In genomic region chr6:30510291-30510690, GRCm38 (mm10) we compare ENCODE assay signal across 8 mouse cellular contexts. TPM values are rescaled to one million over a fixed set of nuclear protein-coding genes. Genes with fewer than 3 reads are reported as not detected.
A peak's percentile ranks its signal among the peaks of the same experiment; 100 is the strongest.
DNase-seq lines count a peak whose midpoint lies in the region; ATAC-seq lines count a peak whose summit lies in the region.

No protein-coding gene starts in this region.

- 67% methylated on average over 5 of the region's 5 CpGs for WGBS in embryonic facial prominence, embryonic 15.5 days
- WGBS in hindbrain, embryonic 15.5 days: 63% methylated on average over 5 of the region's 5 CpGs
- 55% methylated on average over 5 of the region's 5 CpGs for WGBS in midbrain, embryonic 11.5 days

- H3K36me3 ChIP-seq in embryonic facial prominence, embryonic 15.5 days: peaks cover 9% of the 10 kb centered on the region; the same call in 1 of the 2 replicates
- H3K36me3 ChIP-seq in hindbrain, embryonic 15.5 days: peaks cover 6% of the 10 kb centered on the region; the same call in 1 of the 2 replicates
- H3K36me3 ChIP-seq in midbrain, embryonic 11.5 days (ENCODE audit: control insufficient read depth, insufficient read depth, low read length): 0 out of 2 replicates have a peak, but pooled peaks cover 4% of the 10 kb centered on the region

- H3K4me1 ChIP-seq in embryonic facial prominence, embryonic 15.5 days: peaks cover 13% of the 10 kb centered on the region
- H3K4me1 ChIP-seq in hindbrain, embryonic 15.5 days (replicated peaks): peaks cover 9% of the 10 kb centered on the region
- H3K4me1 ChIP-seq in midbrain, embryonic 11.5 days (ENCODE audit: control insufficient read depth, insufficient read depth, low read length): peaks cover 13% of the 10 kb centered on the region

- H3K4me2 ChIP-seq in embryonic facial prominence, embryonic 15.5 days (replicated peaks): peak overlapping the region; percentile 59
- peak overlapping the region; percentile 86 for H3K4me2 ChIP-seq in hindbrain, embryonic 15.5 days
- peak overlapping the region; percentile 42; the same call in 1 of the 2 replicates for H3K4me2 ChIP-seq in midbrain, embryonic 11.5 days

- peak; percentile 11 to 25 for DNase-seq in thymus, adult 18-20 months
- no peak for DNase-seq in thymus, postnatal 10 days (ENCODE audit: low spot score in 2 of 2)
- DNase-seq in midbrain, embryonic 11.5 days (ENCODE audit: low spot score, missing footprints): no peak
- DNase-seq in right cerebral cortex, postnatal 14 days: no peak
- DNase-seq in layer of hippocampus, postnatal 14 days (ENCODE audit: low spot score in 2 of 2): no peak
- no peak for DNase-seq in urinary bladder, postnatal 14 days (ENCODE audit: low spot score)

- H3K9me3 ChIP-seq in embryonic facial prominence, embryonic 15.5 days (replicated peaks): no peaks in the 10 kb centered on the region; the same call in 1 of the 2 replicates
- H3K9me3 ChIP-seq in hindbrain, embryonic 15.5 days: no peaks in the 10 kb centered on the region
- H3K9me3 ChIP-seq in midbrain, embryonic 11.5 days (ENCODE audit: control insufficient read depth, low read length): no peaks in the 10 kb centered on the region

- H3K27ac ChIP-seq in embryonic facial prominence, embryonic 15.5 days (replicated peaks): peak overlapping the region; percentile 99
- peak overlapping the region; percentile 96 for H3K27ac ChIP-seq in hindbrain, embryonic 15.5 days (replicated peaks)
- peak overlapping the region; percentile 83 for H3K27ac ChIP-seq in midbrain, embryonic 11.5 days (ENCODE audit: low read depth, low read length)

- ATAC-seq in embryonic facial prominence, embryonic 15.5 days (ENCODE audit: insufficient number of reproducible peaks, low FRiP score, low TSS enrichment, low read depth): no peak
- no peak for ATAC-seq in hindbrain, embryonic 15.5 days (ENCODE audit: low FRiP score, low read depth)
- ATAC-seq in midbrain, embryonic 11.5 days (ENCODE audit: low FRiP score): 0 out of 2 replicates have a peak, but pooled peaks have one; percentile 6

- H3K27me3 ChIP-seq in embryonic facial prominence, embryonic 15.5 days: no peaks in the 10 kb centered on the region
- no peaks in the 10 kb centered on the region for H3K27me3 ChIP-seq in hindbrain, embryonic 15.5 days
- no peaks in the 10 kb centered on the region for H3K27me3 ChIP-seq in midbrain, embryonic 11.5 days (ENCODE audit: control insufficient read depth, insufficient read depth, low read length)

- peak overlapping the region; percentile 24; the same call in 1 of the 2 replicates for H3K9ac ChIP-seq in embryonic facial prominence, embryonic 15.5 days
- peak overlapping the region; percentile 52 for H3K9ac ChIP-seq in hindbrain, embryonic 15.5 days
- H3K9ac ChIP-seq in midbrain, embryonic 11.5 days (ENCODE audit: low read length): peak overlapping the region; percentile 67

- no peak overlapping the region for H3K4me3 ChIP-seq in embryonic facial prominence, embryonic 15.5 days (replicated peaks)
- H3K4me3 ChIP-seq in hindbrain, embryonic 15.5 days: peak overlapping the region; percentile 73
- H3K4me3 ChIP-seq in midbrain, embryonic 11.5 days (ENCODE audit: low read depth, low read length): 0 out of 2 replicates have a peak overlapping the region, but pooled peaks have one; percentile 11

RNA-seq across cellular contexts. Expression of gene Ssmem1, which starts 0.6 kb away (rescaled TPM):
- polyA plus RNA-seq in embryonic facial prominence, embryonic 15.5 days (2015; fragmentation: Nextera tagmentation; extraction: Ambion mirVana): 0.14 and 0.52 TPM in 2 replicates
- polyA plus RNA-seq in hindbrain, embryonic 15.5 days (2015; fragmentation: Nextera tagmentation; extraction: Ambion mirVana): 0.22 TPM in 1 of 2 replicates, not detected in the other
- polyA plus RNA-seq in midbrain, embryonic 11.5 days (2014; fragmentation: Nextera tagmentation; extraction: Ambion mirVana): 0.49 and 0.68 TPM in 2 replicates
- total RNA-seq in layer of hippocampus, postnatal 14 days (2021): under 1 TPM; 0.81 TPM

RNA-seq across cellular contexts. Expression of gene Tmem209, which starts 0.7 kb away (rescaled TPM):
- 27.5 and 29.1 TPM in 2 replicates for polyA plus RNA-seq in embryonic facial prominence, embryonic 15.5 days (2015; fragmentation: Nextera tagmentation; extraction: Ambion mirVana)
- 25.4 and 30.3 TPM in 2 replicates for polyA plus RNA-seq in hindbrain, embryonic 15.5 days (2015; fragmentation: Nextera tagmentation; extraction: Ambion mirVana)
- 46.0 and 58.1 TPM in 2 replicates for polyA plus RNA-seq in midbrain, embryonic 11.5 days (2014; fragmentation: Nextera tagmentation; extraction: Ambion mirVana)
- total RNA-seq in layer of hippocampus, postnatal 14 days (2021): 10 to 100 TPM; 17.3 to 18.0 TPM

RNA-seq across cellular contexts. Expression of gene Cpa2, which starts 31.1 kb away (rescaled TPM):
- polyA plus RNA-seq in embryonic facial prominence, embryonic 15.5 days (2015; fragmentation: Nextera tagmentation; extraction: Ambion mirVana): 3.4 and 5.2 TPM in 2 replicates
- 7.3 and 8.5 TPM in 2 replicates for polyA plus RNA-seq in hindbrain, embryonic 15.5 days (2015; fragmentation: Nextera tagmentation; extraction: Ambion mirVana)
- 13.0 and 15.5 TPM in 2 replicates for polyA plus RNA-seq in midbrain, embryonic 11.5 days (2014; fragmentation: Nextera tagmentation; extraction: Ambion mirVana)
- total RNA-seq in layer of hippocampus, postnatal 14 days (2021): 1 to 10 TPM; 1.2 to 2.0 TPM

RNA-seq across cellular contexts. Expression of gene Cpa4, which starts 57.9 kb away (rescaled TPM):
- polyA plus RNA-seq in embryonic facial prominence, embryonic 15.5 days (2015; fragmentation: Nextera tagmentation; extraction: Ambion mirVana): 5.1 and 6.3 TPM in 2 replicates
- 0.52 and 0.96 TPM in 2 replicates for polyA plus RNA-seq in hindbrain, embryonic 15.5 days (2015; fragmentation: Nextera tagmentation; extraction: Ambion mirVana)
- 2.1 and 2.2 TPM in 2 replicates for polyA plus RNA-seq in midbrain, embryonic 11.5 days (2014; fragmentation: Nextera tagmentation; extraction: Ambion mirVana)
- not detected for total RNA-seq in layer of hippocampus, postnatal 14 days (2021)

Comparison
In these comparisons a context has a peak if more than half of its experiments do, and no peak if none do; other contexts are left out.
1. DNase-seq: peak in thymus, adult 18-20 months (2 of 2); none in thymus, postnatal 10 days (0 of 2), midbrain, embryonic 11.5 days (single experiment), right cerebral cortex, postnatal 14 days (single experiment), layer of hippocampus, postnatal 14 days (0 of 2) and urinary bladder, postnatal 14 days (single experiment).
2. Peak in every context shown above with its lines, with median percentiles within 50 percentile points of each other: H3K27ac ChIP-seq, H3K4me2 ChIP-seq and H3K9ac ChIP-seq.